Mouse (Mus musculus) MEL (cell line): ENCODE measurements around the gene Pycr1. TPM values are rescaled to one million over a fixed set of nuclear protein-coding genes. Genes with fewer than 3 reads are reported as not detected.

Source experiments
- DNase-seq: peaks from one replicate; pipeline ENCODE4 v3.0.0; 2011; ENCODE audit warnings: low read depth, low spot score
- H3K27ac ChIP-seq: 2 replicates; pipeline ENCODE4 v1.5.1; 2012; ENCODE audit warnings: low read depth, mild to moderate bottlenecking, control low read depth, low read length, moderate library complexity; ENCODE audit not compliant: control insufficient read depth
- H3K27me3 ChIP-seq, 2 experiments: fragments of 150-350 bp in 1 of 2; sonication (generic) in 1 of 2; 2 replicates each; pipeline ENCODE4 v1.6.1; 2012; ENCODE audit warnings: low read length in 2 of 2, mild to moderate bottlenecking in 2 of 2, improper control_type of control experiment in 1 of 2, moderate library complexity in 1 of 2; ENCODE audit not compliant: insufficient read depth in 2 of 2, control insufficient read depth in 1 of 2
- H3K36me3 ChIP-seq, 2 experiments: 2 replicates each; pipeline ENCODE4 v1.6.1; 2012 to 2014; ENCODE audit warnings: low read length in 2 of 2, improper control_type of control experiment in 1 of 2, inconsistent platforms in 1 of 2, mild to moderate bottlenecking in 1 of 2; ENCODE audit not compliant: insufficient read depth in 2 of 2, control insufficient read depth in 1 of 2
- H3K4me1 ChIP-seq, 2 experiments: fragments of 150-350 bp in 1 of 2; sonication (generic) in 1 of 2; 2 replicates each; pipeline ENCODE4 v1.6.1; 2012; ENCODE audit warnings: low read length in 2 of 2, improper control_type of control experiment in 1 of 2, mild to moderate bottlenecking in 1 of 2; ENCODE audit not compliant: insufficient read depth in 2 of 2, control insufficient read depth in 1 of 2
- H3K4me3 ChIP-seq, 2 experiments: fragments of 150-350 bp in 1 of 2; sonication (generic) in 1 of 2; 2 replicates each; pipeline ENCODE4 v1.5.1; 2012; ENCODE audit warnings: low read depth in 2 of 2, low read length in 2 of 2, mild to moderate bottlenecking in 2 of 2, moderate library complexity in 2 of 2, control low read depth in 1 of 2, improper control_type of control experiment in 1 of 2; ENCODE audit not compliant: control insufficient read depth in 1 of 2, insufficient read depth in 1 of 2
- H3K79me2 ChIP-seq: 2 replicates; pipeline ENCODE4 v1.6.1; 2012; ENCODE audit warnings: mild to moderate bottlenecking, low read length, moderate library complexity; ENCODE audit not compliant: control insufficient read depth, poor library complexity, insufficient read depth
- H3K9ac ChIP-seq: 2 replicates; pipeline ENCODE4 v1.6.1; 2012; ENCODE audit warnings: low read depth, mild to moderate bottlenecking, control low read depth, low read length, moderate library complexity; ENCODE audit not compliant: control insufficient read depth, poor library complexity, severe bottlenecking
- H3K9me3 ChIP-seq: fragments of 150-350 bp; sonication (generic); replicated peaks from 2 replicates; pipeline ENCODE4 v1.6.1; 2012; ENCODE audit warnings: mild to moderate bottlenecking, low read length, improper control_type of control experiment, moderate library complexity; ENCODE audit not compliant: insufficient read depth
- CHD1 ChIP-seq: IDR thresholded peaks from 2 replicates; pipeline ENCODE4 v1.6.1; 2012; ENCODE audit warnings: low read depth, mild to moderate bottlenecking, inconsistent platforms, low read length, improper control_type of control experiment
- CHD2 ChIP-seq: IDR thresholded peaks from 2 replicates; pipeline ENCODE4 v1.6.1; 2011; ENCODE audit warnings: low read length, improper control_type of control experiment
- E2F4 ChIP-seq: IDR thresholded peaks from 2 replicates; pipeline ENCODE4 v1.6.1; 2011; ENCODE audit warnings: low read depth, low read length, improper control_type of control experiment, borderline replicate concordance
- ELF1 ChIP-seq: IDR thresholded peaks from 2 replicates; pipeline ENCODE4 v1.6.1; 2014; ENCODE audit warnings: low read depth, mild to moderate bottlenecking, inconsistent platforms, low read length, improper control_type of control experiment, moderate library complexity
- GABPA ChIP-seq: IDR thresholded peaks from 2 replicates; pipeline ENCODE4 v1.6.1; 2012; ENCODE audit warnings: low read depth, mild to moderate bottlenecking, inconsistent platforms, low read length, improper control_type of control experiment, moderate library complexity
- JUND ChIP-seq: IDR thresholded peaks from 2 replicates; pipeline ENCODE4 v1.6.1; 2011; ENCODE audit warnings: low read depth, mild to moderate bottlenecking, improper control_type of control experiment, low read length
- KAT2A ChIP-seq: conservative IDR thresholded peaks from 2 replicates; pipeline ENCODE4 v1.6.1; 2012; ENCODE audit warnings: low read depth, low read length, improper control_type of control experiment, inconsistent platforms
- MAFK ChIP-seq: IDR thresholded peaks from 2 replicates; pipeline ENCODE4 v1.6.1; 2011; ENCODE audit warnings: low read depth, mild to moderate bottlenecking, low read length, improper control_type of control experiment, borderline replicate concordance
- MAZ ChIP-seq: IDR thresholded peaks from 2 replicates; pipeline ENCODE4 v1.6.1; 2012; ENCODE audit warnings: low read depth, mild to moderate bottlenecking, inconsistent platforms, low read length, improper control_type of control experiment
- MEF2A ChIP-seq: IDR thresholded peaks from 2 replicates; pipeline ENCODE4 v1.6.1; 2014; ENCODE audit warnings: low read depth, mild to moderate bottlenecking, inconsistent platforms, low read length, improper control_type of control experiment; ENCODE audit not compliant: poor library complexity, insufficient replicate concordance, severe bottlenecking; ENCODE audit errors: extremely low read depth
- MXI1 ChIP-seq: IDR thresholded peaks from 2 replicates; pipeline ENCODE4 v1.6.1; 2011; ENCODE audit warnings: mild to moderate bottlenecking, low read depth, low read length, improper control_type of control experiment
- MYB ChIP-seq: IDR thresholded peaks from 2 replicates; pipeline ENCODE4 v1.6.1; 2011; ENCODE audit warnings: mild to moderate bottlenecking, low read depth, low read length, improper control_type of control experiment
- MYC ChIP-seq: IDR thresholded peaks from 2 replicates; pipeline ENCODE4 v1.6.1; 2011; ENCODE audit warnings: low read depth, mild to moderate bottlenecking, low read length, improper control_type of control experiment, moderate library complexity
- NRF1 ChIP-seq: IDR thresholded peaks from 2 replicates; pipeline ENCODE4 v1.6.1; 2014; ENCODE audit warnings: low read depth, mild to moderate bottlenecking, inconsistent platforms, low read length, improper control_type of control experiment, moderate library complexity; ENCODE audit not compliant: poor library complexity, insufficient read depth, severe bottlenecking
- POLR2AphosphoS2 ChIP-seq: IDR thresholded peaks from 2 replicates; pipeline ENCODE4 v1.6.1; 2011; ENCODE audit warnings: low read length, improper control_type of control experiment
- RAD21 ChIP-seq: IDR thresholded peaks from 2 replicates; pipeline ENCODE4 v1.6.1; 2011; ENCODE audit warnings: mild to moderate bottlenecking, low read depth, low read length, improper control_type of control experiment
- SIN3A ChIP-seq: IDR thresholded peaks from 2 replicates; pipeline ENCODE4 v1.6.1; 2012; ENCODE audit warnings: low read length, improper control_type of control experiment, inconsistent platforms
- USF1 ChIP-seq: IDR thresholded peaks from 2 replicates; pipeline ENCODE4 v1.6.1; 2014; ENCODE audit warnings: low read depth, mild to moderate bottlenecking, inconsistent platforms, low read length, improper control_type of control experiment, moderate library complexity
- ZC3H11A ChIP-seq: IDR thresholded peaks from 2 replicates; pipeline ENCODE4 v1.6.1; 2012; ENCODE audit warnings: low read depth, mild to moderate bottlenecking, inconsistent platforms, low read length, improper control_type of control experiment
- ZNF384 ChIP-seq: IDR thresholded peaks from 2 replicates; pipeline ENCODE4 v1.6.1; 2012; ENCODE audit warnings: low read depth, mild to moderate bottlenecking, inconsistent platforms, low read length, improper control_type of control experiment
- polyA plus RNA-seq, 2 experiments: library from polyadenylated mRNA; stranded (reverse) in 1 of 2; unstranded in 1 of 2; fragments of >175 nt in 1 of 2; fragments of >200 nt in 1 of 2; gene quantifications; 2 replicates each; pipeline versions ENCODE4 v1.2.1 to v1.2.4; 2012; ENCODE audit warnings: low replicate concordance in 2 of 2, low read depth in 1 of 2; ENCODE audit not compliant: insufficient read length in 2 of 2, insufficient read depth in 1 of 2, missing spikeins in 1 of 2
- total RNA-seq: library from RNA; depleted of rRNA; stranded (reverse); fragments of 300-350 nt; gene quantifications from 2 replicates; pipeline ENCODE4 v1.2.3, GENCODE M21; 2012

Gene Pycr1
- total and polyA plus RNA-seq, 3 experiments = 2.6 to 15.3 TPM; not detected in 1

GRCm38 (mm10) chr11:120620195-120620594 lies 23.4 kb downstream of the Pycr1 start:
- Histone ChIP-seq H3K4me1 (peaks cover 0 to 17% of the 10 kb centered on the region in 2 experiments; a peak in 3 of 4 replicates), H3K9ac (no peak overlapping the region), H3K9me3 (no peaks in the 10 kb centered on the region), H3K36me3 (peaks cover 7 to 12% of the 10 kb centered on the region in 2 experiments), H3K27me3 (no peaks in the 10 kb centered on the region), H3K4me3 (no peak overlapping the region), H3K27ac (no peak overlapping the region), H3K79me2 (peaks cover 42% of the 10 kb centered on the region)
- no peak for DNase-seq
- TF ChIP-seq MAZ (no peak), E2F4 (no peak), JUND (no peak), NRF1 (no peak), RAD21 (no peak), CHD2 (no peak), USF1 (no peak), SIN3A (no peak), MAFK (no peak), ELF1 (no peak), POLR2AphosphoS2 (no peak), ZC3H11A (no peak), CHD1 (no peak), MXI1 (no peak), ZNF384 (no peak), MEF2A (no peak), MYC (no peak), MYB (no peak), KAT2A (no peak), GABPA (no peak)
